Mouse (Mus musculus): ENCODE data around the gene Nkx2-2. TPM values are rescaled to one million over a fixed set of nuclear protein-coding genes. Genes with fewer than 3 reads are reported as not detected.

Nkx2-2 gene
- polyA plus RNA-seq (2015; fragmentation: Nextera tagmentation; extraction: Ambion mirVana), result 1.2 and 1.4 TPM in 2 replicates

DNA sequence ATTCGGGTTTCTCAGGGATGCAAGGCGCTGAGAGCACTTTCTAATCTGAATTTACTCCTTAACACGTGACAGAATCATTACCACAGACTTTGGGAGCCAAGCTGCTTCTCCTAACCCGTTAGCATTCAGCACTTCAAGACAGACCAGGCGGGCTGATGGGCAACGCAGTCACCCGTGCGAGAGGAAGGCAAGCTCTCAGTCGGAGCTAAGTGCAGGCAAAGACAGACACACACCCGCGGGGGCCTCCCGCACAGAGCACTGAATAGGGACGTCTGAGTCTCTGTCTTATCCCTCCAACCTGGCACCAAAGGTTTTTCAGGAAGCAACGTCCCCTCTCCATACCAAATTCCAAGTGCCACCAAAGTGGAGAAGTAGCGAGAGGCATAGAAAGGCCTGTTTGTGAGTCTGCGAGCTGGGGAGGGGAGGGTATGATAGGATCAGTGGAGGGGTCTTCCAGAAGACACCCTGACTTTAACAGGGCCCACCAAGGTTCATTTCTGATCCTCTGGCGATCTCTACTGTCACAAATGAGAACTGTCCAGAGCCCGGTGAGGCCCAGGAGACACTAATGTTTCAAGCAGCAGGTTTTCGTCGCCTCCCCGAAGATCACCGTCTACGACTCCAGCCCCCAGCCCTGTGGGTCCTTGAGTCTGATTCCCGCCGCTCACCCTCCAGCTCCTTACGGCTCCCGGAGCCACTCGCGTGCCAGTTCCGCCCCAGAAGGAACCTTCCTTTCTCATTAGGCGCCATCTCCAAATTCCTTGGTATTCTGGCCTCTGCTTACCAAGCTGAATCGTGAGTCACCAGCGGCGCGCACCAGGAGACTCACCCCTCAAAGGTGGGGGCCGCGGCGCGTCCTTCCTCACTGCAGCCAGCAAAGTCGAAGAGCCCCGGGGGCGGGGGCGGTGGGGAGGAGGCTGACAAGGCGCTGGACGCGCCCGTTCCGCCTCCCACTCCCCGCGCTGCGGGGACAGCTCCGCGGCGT is at the start of gene Nkx2-2:
TSS of gene Nkx2-2 (minus strand) at position 973 of the 985 bp plus-strand sequence.
- under 1% methylated on average over 53 of the region's 54 CpGs for WGBS
- Histone ChIP-seq H3K27ac (ENCODE audit: low read length) (no peak within 1 kb of the TSS), H3K4me1 (replicated peaks; ENCODE audit: control insufficient read depth, insufficient read depth, low read length) (peaks cover 22% of the 10 kb centered on the region), H3K27me3 (replicated peaks; ENCODE audit: control insufficient read depth, insufficient read depth, low read length) (peaks cover 92% of the 10 kb centered on the region), H3K9me3 (ENCODE audit: control insufficient read depth, low read length) (no peaks in the 10 kb centered on the region), H3K36me3 (ENCODE audit: control insufficient read depth, insufficient read depth) (no peaks in the 10 kb centered on the region), H3K4me3 (replicated peaks; ENCODE audit: low read length) (peak within 1 kb of the TSS; percentile 31), H3K4me2 (ENCODE audit: low read length) (peak within 1 kb of the TSS; percentile 42), H3K9ac (replicated peaks; ENCODE audit: low read depth, low read length) (no peak within 1 kb of the TSS; the same call in 1 of the 2 replicates)
- ATAC-seq, result peak; percentile 30

GRCm38 (mm10) chr2:147235707-147236290 is 41.8 kb upstream of the Nkx2-2 start:
- no peak overlapping the region for H3K9ac ChIP-seq (replicated peaks; ENCODE audit: low read depth, low read length)
- H3K27ac ChIP-seq (ENCODE audit: low read length), result no peak overlapping the region
- no peak overlapping the region for H3K4me3 ChIP-seq (replicated peaks; ENCODE audit: low read length)
- WGBS, result 38% methylated on average over 25 of the region's 25 CpGs
- no peaks in the 10 kb centered on the region for H3K27me3 ChIP-seq (replicated peaks; ENCODE audit: control insufficient read depth, insufficient read depth, low read length)
- H3K4me1 ChIP-seq (replicated peaks; ENCODE audit: control insufficient read depth, insufficient read depth, low read length), result no peaks in the 10 kb centered on the region
- no peak for ATAC-seq
- H3K36me3 ChIP-seq (ENCODE audit: control insufficient read depth, insufficient read depth), result no peaks in the 10 kb centered on the region
- H3K9me3 ChIP-seq (ENCODE audit: control insufficient read depth, low read length), result no peaks in the 10 kb centered on the region
- 0 out of 2 replicates have a peak overlapping the region, but pooled peaks have one; percentile 16 for H3K4me2 ChIP-seq (ENCODE audit: low read length)

GRCm38 (mm10) chr2:147231175-147231574 is 37.1 kb upstream of the Nkx2-2 start:
- no peak overlapping the region for H3K27ac ChIP-seq (ENCODE audit: low read length)
- no peak overlapping the region for H3K4me2 ChIP-seq (ENCODE audit: low read length)
- no peak for ATAC-seq
- no peaks in the 10 kb centered on the region for H3K36me3 ChIP-seq (ENCODE audit: control insufficient read depth, insufficient read depth)
- no peaks in the 10 kb centered on the region for H3K27me3 ChIP-seq (replicated peaks; ENCODE audit: control insufficient read depth, insufficient read depth, low read length)
- WGBS, result 87% methylated on average over 5 of the region's 5 CpGs
- no peak overlapping the region for H3K9ac ChIP-seq (replicated peaks; ENCODE audit: low read depth, low read length)
- H3K4me1 ChIP-seq (replicated peaks; ENCODE audit: control insufficient read depth, insufficient read depth, low read length), result no peaks in the 10 kb centered on the region
- H3K9me3 ChIP-seq (ENCODE audit: control insufficient read depth, low read length), result no peaks in the 10 kb centered on the region
- H3K4me3 ChIP-seq (replicated peaks; ENCODE audit: low read length), result no peak overlapping the region

DNA sequence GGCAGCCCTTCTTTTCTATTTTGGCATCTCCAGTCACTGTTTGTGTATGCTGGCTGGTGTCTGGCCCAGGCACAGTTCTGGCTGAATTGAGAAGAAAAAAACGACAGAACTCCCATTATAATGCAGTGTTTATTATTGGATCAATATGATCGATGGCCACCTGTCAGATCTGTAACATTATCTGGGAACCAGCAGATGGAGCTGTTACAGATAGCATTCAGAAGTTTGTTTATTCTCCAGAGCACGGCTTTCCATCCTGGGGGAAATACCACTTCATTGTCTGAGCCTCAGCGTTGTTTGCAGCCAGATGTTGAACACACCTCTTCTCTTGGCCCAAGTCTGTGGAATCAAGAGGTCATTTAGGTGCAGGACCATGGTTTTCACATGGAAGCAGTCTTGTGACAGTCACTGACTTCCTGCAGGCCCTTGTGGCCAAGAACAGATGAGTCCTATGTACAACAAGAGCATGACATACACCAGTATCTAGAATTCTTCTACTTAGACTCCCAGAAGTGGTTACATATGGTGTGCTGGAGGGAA is 11.1 kb upstream of the Nkx2-2 start:
- ATAC-seq, result no peak
- WGBS, result 29% methylated on average over 4 of the region's 4 CpGs
- no peaks in the 10 kb centered on the region for H3K4me1 ChIP-seq (replicated peaks; ENCODE audit: control insufficient read depth, insufficient read depth, low read length)

DNA sequence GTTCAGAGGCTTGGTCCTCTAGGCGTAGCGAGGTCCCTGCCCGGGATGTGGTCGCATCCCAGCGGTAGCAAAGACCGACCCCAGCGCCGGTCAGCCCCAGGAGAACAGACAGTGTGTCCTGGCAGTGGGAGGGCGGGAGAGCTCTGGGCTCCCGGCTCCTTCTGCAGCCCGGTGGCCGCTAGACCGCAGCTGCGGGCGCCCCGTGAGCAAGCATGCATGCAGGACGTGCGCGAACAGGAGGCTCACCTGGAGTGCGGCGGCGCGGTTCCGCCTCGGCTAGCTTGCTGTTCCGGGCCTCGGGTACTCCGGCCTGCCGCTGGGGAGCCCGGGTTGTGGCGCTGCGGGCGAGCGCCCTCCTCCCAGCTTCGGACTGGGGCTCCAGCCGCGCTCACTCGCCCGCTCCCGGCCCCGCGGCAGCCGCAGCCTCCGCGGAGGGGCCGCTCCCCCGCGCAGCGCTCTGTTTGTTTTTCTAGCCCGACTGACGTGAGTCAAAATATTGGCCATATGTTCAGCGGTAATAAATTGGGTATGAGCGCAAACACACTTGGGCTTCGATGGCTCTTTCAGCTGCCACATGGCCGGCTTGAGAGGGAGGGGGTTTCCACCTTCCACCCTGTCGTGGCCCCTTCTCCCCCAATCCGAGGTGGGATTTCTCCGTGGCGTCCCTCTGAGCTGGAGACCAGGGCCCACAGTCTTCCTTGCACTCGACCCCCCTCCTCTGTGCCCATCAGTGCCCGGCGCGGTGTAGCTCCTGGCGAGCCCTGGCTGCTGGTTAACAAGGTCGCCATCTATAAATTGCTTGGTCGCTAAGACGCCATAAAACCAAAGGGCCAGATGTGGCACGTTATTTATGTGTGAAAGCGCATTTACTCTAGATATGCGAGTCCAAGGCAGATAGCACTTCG is 920 bp upstream of the Nkx2-2 start:
- ATAC-seq, result peak; percentile 49
- Histone ChIP-seq H3K9me3 (ENCODE audit: control insufficient read depth, low read length) (no peaks in the 10 kb centered on the region), H3K4me2 (ENCODE audit: low read length) (peak overlapping the region; percentile 42), H3K27me3 (replicated peaks; ENCODE audit: control insufficient read depth, insufficient read depth, low read length) (peaks cover 87% of the 10 kb centered on the region), H3K9ac (replicated peaks; ENCODE audit: low read depth, low read length) (no peak overlapping the region; the same call in 1 of the 2 replicates), H3K4me1 (replicated peaks; ENCODE audit: control insufficient read depth, insufficient read depth, low read length) (peaks cover 18% of the 10 kb centered on the region), H3K27ac (ENCODE audit: low read length) (no peak overlapping the region), H3K36me3 (ENCODE audit: control insufficient read depth, insufficient read depth) (no peaks in the 10 kb centered on the region), H3K4me3 (replicated peaks; ENCODE audit: low read length) (peak overlapping the region; percentile 31)
- under 1% methylated on average over 58 of the region's 71 CpGs for WGBS

More for the DNA sequence above, 11.1 kb upstream of the Nkx2-2 start:
- peaks cover 24% of the 10 kb centered on the region for H3K27me3 ChIP-seq (replicated peaks; ENCODE audit: control insufficient read depth, insufficient read depth, low read length)
- H3K9me3 ChIP-seq (ENCODE audit: control insufficient read depth, low read length), result no peaks in the 10 kb centered on the region
- no peak overlapping the region for H3K9ac ChIP-seq (replicated peaks; ENCODE audit: low read depth, low read length)
- no peaks in the 10 kb centered on the region for H3K36me3 ChIP-seq (ENCODE audit: control insufficient read depth, insufficient read depth)
- H3K27ac ChIP-seq (ENCODE audit: low read length), result no peak overlapping the region
- H3K4me3 ChIP-seq (replicated peaks; ENCODE audit: low read length), result no peak overlapping the region
- H3K4me2 ChIP-seq (ENCODE audit: low read length), result no peak overlapping the region

DNA sequence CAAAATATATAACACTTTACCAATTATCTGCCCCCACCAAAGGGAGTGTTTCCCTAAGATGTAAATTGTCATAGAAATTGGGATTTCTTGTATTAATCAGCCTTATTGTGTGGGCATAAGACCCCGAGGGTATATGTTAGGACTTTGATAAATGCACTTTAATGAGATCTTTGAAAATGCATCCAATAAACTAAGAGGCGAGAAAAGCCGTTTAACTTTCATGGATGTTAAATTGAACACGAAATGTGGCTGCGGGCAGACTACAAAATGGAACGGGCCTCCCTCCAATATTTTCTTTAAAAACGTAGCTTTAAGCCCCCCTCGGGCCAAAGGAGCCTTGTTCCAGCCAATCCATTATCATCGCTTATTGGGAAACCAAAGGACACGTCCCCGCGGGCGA is 1.3 kb downstream of the Nkx2-2 start:
- H3K9ac ChIP-seq (replicated peaks; ENCODE audit: low read depth, low read length), result no peak overlapping the region
- H3K4me1 ChIP-seq (replicated peaks; ENCODE audit: control insufficient read depth, insufficient read depth, low read length), result peaks cover 25% of the 10 kb centered on the region
- no peak overlapping the region for H3K4me3 ChIP-seq (replicated peaks; ENCODE audit: low read length)
- no peaks in the 10 kb centered on the region for H3K36me3 ChIP-seq (ENCODE audit: control insufficient read depth, insufficient read depth)
- no peaks in the 10 kb centered on the region for H3K9me3 ChIP-seq (ENCODE audit: control insufficient read depth, low read length)
- WGBS, result 2% methylated on average over 13 of the region's 13 CpGs
- ATAC-seq, result no peak
- H3K27me3 ChIP-seq (replicated peaks; ENCODE audit: control insufficient read depth, insufficient read depth, low read length), result peaks cover 90% of the 10 kb centered on the region
- H3K4me2 ChIP-seq (ENCODE audit: low read length), result no peak overlapping the region
- H3K27ac ChIP-seq (ENCODE audit: low read length), result no peak overlapping the region

GRCm38 (mm10) chr2:147190316-147191021 is 3.6 kb downstream of the Nkx2-2 start:
- H3K4me3 ChIP-seq (replicated peaks; ENCODE audit: low read length), result no peak overlapping the region
- H3K36me3 ChIP-seq (ENCODE audit: control insufficient read depth, insufficient read depth), result no peaks in the 10 kb centered on the region
- peaks cover 36% of the 10 kb centered on the region for H3K4me1 ChIP-seq (replicated peaks; ENCODE audit: control insufficient read depth, insufficient read depth, low read length)
- H3K9ac ChIP-seq (replicated peaks; ENCODE audit: low read depth, low read length), result no peak overlapping the region
- ATAC-seq, result no peak
- no peak overlapping the region for H3K4me2 ChIP-seq (ENCODE audit: low read length)
- no peak overlapping the region for H3K27ac ChIP-seq (ENCODE audit: low read length)
- H3K9me3 ChIP-seq (ENCODE audit: control insufficient read depth, low read length), result no peaks in the 10 kb centered on the region
- peaks cover 92% of the 10 kb centered on the region for H3K27me3 ChIP-seq (replicated peaks; ENCODE audit: control insufficient read depth, insufficient read depth, low read length)
- WGBS, result 2% methylated on average over 27 of the region's 27 CpGs

- H3K27me3 ChIP-seq (replicated peaks; ENCODE audit: control insufficient read depth, insufficient read depth, low read length), result peaks cover 89% of the 10 kb centered on the region
- H3K4me1 ChIP-seq (replicated peaks; ENCODE audit: control insufficient read depth, insufficient read depth, low read length), result peaks cover 29% of the 10 kb centered on the region
- no peak overlapping the region for H3K4me2 ChIP-seq (ENCODE audit: low read length)
- no peak overlapping the region for H3K9ac ChIP-seq (replicated peaks; ENCODE audit: low read depth, low read length)
- H3K9me3 ChIP-seq (ENCODE audit: control insufficient read depth, low read length), result no peaks in the 10 kb centered on the region
- H3K4me3 ChIP-seq (replicated peaks; ENCODE audit: low read length), result no peak overlapping the region
- WGBS, result 2% methylated on average over 28 of the region's 28 CpGs
- no peaks in the 10 kb centered on the region for H3K36me3 ChIP-seq (ENCODE audit: control insufficient read depth, insufficient read depth)
- no peak for ATAC-seq
- H3K27ac ChIP-seq (ENCODE audit: low read length), result no peak overlapping the region
Measured at GRCm38 (mm10) chr2:147189546-147190315, 4.3 kb downstream of the Nkx2-2 start.
